Mouse (Mus musculus): ENCODE data around the gene Fn3krp. TPM values are rescaled to one million over a fixed set of nuclear protein-coding genes. Genes with fewer than 3 reads are reported as not detected.

Gene Fn3krp
- polyA plus RNA-seq, 1 experiment from 2014 or later = 8.9 TPM

DNA sequence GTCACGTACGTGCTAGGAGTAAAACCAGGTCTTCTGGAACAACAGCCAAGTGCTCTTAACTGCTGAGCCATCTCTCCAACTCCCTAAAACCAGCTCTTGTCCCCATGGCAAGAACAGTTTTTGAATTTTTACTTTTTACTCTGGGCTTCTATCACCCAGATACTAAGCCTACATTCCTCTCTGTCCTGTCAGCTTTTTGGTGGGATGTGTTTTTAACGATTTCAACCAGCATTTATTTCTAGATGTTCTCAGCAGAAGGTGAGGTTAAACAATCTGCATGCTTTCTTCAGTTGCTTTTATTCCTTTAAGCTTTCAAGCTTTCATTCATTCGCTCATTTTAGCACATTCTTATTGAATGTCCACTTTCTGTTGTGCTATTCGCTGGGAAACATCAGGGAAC, 3.2 kb upstream of the Fn3krp start:
- ATAC-seq (ENCODE audit: insufficient number of reproducible peaks, low FRiP score, low TSS enrichment, low read depth) = no peak
- H3K9me3 ChIP-seq = no peaks in the 10 kb centered on the region
- peaks cover 6% of the 10 kb centered on the region; the same call in 1 of the 2 replicates for H3K4me1 ChIP-seq
- H3K4me2 ChIP-seq = no peak overlapping the region
- H3K27ac ChIP-seq = no peak overlapping the region
- H3K9ac ChIP-seq = no peak overlapping the region
- H3K4me3 ChIP-seq = no peak overlapping the region
- no peaks in the 10 kb centered on the region for H3K36me3 ChIP-seq
- WGBS = 79% methylated on average over 5 of the region's 5 CpGs
- H3K27me3 ChIP-seq = no peaks in the 10 kb centered on the region

DNA sequence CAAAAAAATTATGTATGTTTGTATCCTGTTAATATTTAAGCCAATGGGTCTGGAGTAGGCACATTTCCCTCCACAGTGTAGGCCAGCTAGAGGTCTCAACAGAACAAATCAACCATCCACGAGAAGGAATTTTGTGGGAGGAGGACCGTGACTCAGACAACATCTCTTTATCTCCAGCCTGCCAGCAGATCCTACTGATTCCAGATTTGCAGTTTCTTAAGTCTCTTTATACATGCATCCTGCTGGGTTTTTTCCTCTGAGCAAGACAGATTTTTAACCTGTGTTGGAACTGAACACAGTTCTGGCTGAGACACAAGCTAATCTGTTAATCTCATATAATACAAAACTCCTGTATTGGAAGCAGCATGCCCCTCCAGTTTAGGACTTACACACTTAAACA, 2.3 kb upstream of the Fn3krp start:
- Histone ChIP-seq H3K9me3 (no peaks in the 10 kb centered on the region), H3K27ac (no peak overlapping the region), H3K4me2 (no peak overlapping the region), H3K4me3 (no peak overlapping the region), H3K4me1 (peaks cover 6% of the 10 kb centered on the region; the same call in 1 of the 2 replicates), H3K27me3 (no peaks in the 10 kb centered on the region), H3K9ac (no peak overlapping the region), H3K36me3 (no peaks in the 10 kb centered on the region)
- 79% methylated on average over 2 of the region's 2 CpGs for WGBS
- ATAC-seq (ENCODE audit: insufficient number of reproducible peaks, low FRiP score, low TSS enrichment, low read depth) = no peak

DNA sequence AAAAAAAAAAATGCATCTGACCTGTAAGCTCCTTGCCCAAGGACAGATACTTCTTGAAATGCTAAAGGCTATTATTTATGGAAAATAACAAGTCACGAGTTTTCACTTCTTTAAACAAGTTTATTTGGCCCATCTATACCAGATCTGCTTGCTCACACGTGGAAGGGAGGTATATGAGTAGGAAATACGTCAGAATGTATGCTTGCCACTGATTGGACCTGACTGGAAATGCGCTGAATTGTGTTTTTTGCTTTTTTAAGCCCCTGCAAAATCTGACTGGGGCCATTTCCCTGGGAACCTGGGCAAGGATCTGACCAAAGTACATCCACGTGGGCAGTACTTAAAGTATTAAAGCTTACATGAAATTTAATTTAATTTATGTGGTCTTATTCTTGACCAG, 822 bp upstream of the Fn3krp start:
- Histone ChIP-seq H3K4me1 (peaks cover 6% of the 10 kb centered on the region; the same call in 1 of the 2 replicates), H3K27ac (no peak overlapping the region), H3K9me3 (no peaks in the 10 kb centered on the region), H3K27me3 (no peaks in the 10 kb centered on the region), H3K4me2 (peak overlapping the region; percentile 88), H3K9ac (no peak overlapping the region), H3K36me3 (no peaks in the 10 kb centered on the region), H3K4me3 (peak overlapping the region; percentile 77)
- no peak for ATAC-seq (ENCODE audit: insufficient number of reproducible peaks, low FRiP score, low TSS enrichment, low read depth)
- 46% methylated on average over 5 of the region's 5 CpGs for WGBS

DNA sequence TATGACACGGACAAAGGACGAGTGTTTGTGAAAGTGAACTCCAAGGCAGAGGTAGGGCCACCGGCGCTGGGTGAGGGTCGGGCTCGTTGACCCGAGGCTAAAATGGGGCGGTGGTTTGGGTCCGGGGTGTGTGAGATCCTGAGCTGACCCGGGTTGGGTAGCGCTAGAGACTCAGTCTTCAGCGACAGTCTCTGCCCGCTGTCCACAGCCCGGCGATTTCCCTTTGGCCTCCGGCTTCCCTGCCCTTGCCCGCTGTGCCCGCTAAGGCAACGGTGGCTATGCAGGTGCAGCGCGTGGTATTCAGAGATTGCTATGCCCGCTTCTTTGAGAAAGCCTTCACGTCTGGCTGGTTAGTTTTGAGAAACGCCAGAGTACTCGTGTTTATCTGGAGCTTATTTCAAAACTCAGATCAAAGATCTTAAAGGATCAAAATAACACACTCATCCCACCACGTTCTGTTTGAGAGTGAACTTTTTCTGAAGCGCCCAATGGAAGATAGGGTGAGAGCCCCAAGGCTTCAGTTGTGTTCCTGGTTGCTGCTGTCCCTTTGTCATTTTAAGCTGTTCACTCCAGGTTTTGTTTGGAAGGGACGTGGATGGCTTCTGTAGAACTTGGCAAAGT, 462 bp downstream of the Fn3krp start:
- H3K9ac ChIP-seq = peak overlapping the region; percentile 74
- peak overlapping the region; percentile 77 for H3K4me3 ChIP-seq
- WGBS = under 1% methylated on average over 28 of the region's 28 CpGs
- ATAC-seq (ENCODE audit: insufficient number of reproducible peaks, low FRiP score, low TSS enrichment, low read depth) = peak; percentile 42
- H3K27ac ChIP-seq = peak overlapping the region; percentile 72
- peaks cover 6% of the 10 kb centered on the region; the same call in 1 of the 2 replicates for H3K4me1 ChIP-seq
- H3K4me2 ChIP-seq = peak overlapping the region; percentile 88
- no peaks in the 10 kb centered on the region for H3K27me3 ChIP-seq
- no peaks in the 10 kb centered on the region for H3K36me3 ChIP-seq
- H3K9me3 ChIP-seq = no peaks in the 10 kb centered on the region

DNA sequence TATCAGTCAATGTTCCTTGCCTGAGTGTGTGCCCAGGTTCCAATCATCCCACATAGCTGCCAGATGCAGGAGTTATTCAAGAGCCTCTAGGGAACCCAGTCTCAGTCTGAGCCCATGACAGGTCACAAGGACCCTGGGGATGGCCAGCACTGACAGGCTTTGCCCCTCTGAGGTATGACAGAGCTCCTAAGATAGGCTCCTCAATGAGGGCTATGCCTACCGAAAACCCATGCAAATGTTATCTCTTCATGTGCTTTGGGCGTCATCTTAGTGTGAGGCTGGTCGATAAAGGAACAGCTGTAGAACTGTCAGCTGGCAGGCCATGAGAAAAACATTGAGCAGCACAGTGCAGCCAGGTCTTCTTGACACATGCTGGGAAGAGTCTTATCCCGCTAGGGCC, 12.2 kb downstream of the Fn3krp start:
- H3K27ac ChIP-seq = no peak overlapping the region
- no peaks in the 10 kb centered on the region for H3K9me3 ChIP-seq
- H3K4me3 ChIP-seq = no peak overlapping the region
- no peak for ATAC-seq (ENCODE audit: insufficient number of reproducible peaks, low FRiP score, low TSS enrichment, low read depth)
- H3K36me3 ChIP-seq = peaks cover 17% of the 10 kb centered on the region
- WGBS = 82% methylated on average over 4 of the region's 4 CpGs
- no peak overlapping the region for H3K9ac ChIP-seq
- H3K27me3 ChIP-seq = no peaks in the 10 kb centered on the region
- peaks cover 12% of the 10 kb centered on the region for H3K4me1 ChIP-seq
- H3K4me2 ChIP-seq = no peak overlapping the region

GRCm38 (mm10) chr11:121434156-121435155, 13.3 kb downstream of the Fn3krp start, which contains the start of gene Fn3k:
TSS of gene Fn3k (plus strand) at chr11:121434913.
- peaks cover 12% of the 10 kb centered on the region for H3K4me1 ChIP-seq
- H3K27ac ChIP-seq = no peak within 1 kb of the TSS
- WGBS = 7% methylated on average over 29 of the region's 30 CpGs
- no peaks in the 10 kb centered on the region for H3K9me3 ChIP-seq
- peak within 1 kb of the TSS; percentile 87 for H3K4me2 ChIP-seq
- peak; percentile 84 for ATAC-seq (ENCODE audit: insufficient number of reproducible peaks, low FRiP score, low TSS enrichment, low read depth)
- 0 out of 2 replicates have a peak within 1 kb of the TSS, but pooled peaks have one; percentile 29 for H3K9ac ChIP-seq
- peaks cover 6% of the 10 kb centered on the region for H3K36me3 ChIP-seq
- H3K27me3 ChIP-seq = no peaks in the 10 kb centered on the region
- H3K4me3 ChIP-seq = peak within 1 kb of the TSS; percentile 41

GRCm38 (mm10) chr11:121437236-121437635, 16.0 kb downstream of the Fn3krp start:
- Histone ChIP-seq H3K27me3 (no peaks in the 10 kb centered on the region), H3K4me3 (no peak overlapping the region), H3K9me3 (no peaks in the 10 kb centered on the region), H3K4me1 (peaks cover 12% of the 10 kb centered on the region), H3K27ac (no peak overlapping the region), H3K4me2 (no peak overlapping the region), H3K36me3 (no peaks in the 10 kb centered on the region), H3K9ac (no peak overlapping the region)
- ATAC-seq (ENCODE audit: insufficient number of reproducible peaks, low FRiP score, low TSS enrichment, low read depth) = no peak
- 72% methylated on average over 5 of the region's 5 CpGs for WGBS

DNA sequence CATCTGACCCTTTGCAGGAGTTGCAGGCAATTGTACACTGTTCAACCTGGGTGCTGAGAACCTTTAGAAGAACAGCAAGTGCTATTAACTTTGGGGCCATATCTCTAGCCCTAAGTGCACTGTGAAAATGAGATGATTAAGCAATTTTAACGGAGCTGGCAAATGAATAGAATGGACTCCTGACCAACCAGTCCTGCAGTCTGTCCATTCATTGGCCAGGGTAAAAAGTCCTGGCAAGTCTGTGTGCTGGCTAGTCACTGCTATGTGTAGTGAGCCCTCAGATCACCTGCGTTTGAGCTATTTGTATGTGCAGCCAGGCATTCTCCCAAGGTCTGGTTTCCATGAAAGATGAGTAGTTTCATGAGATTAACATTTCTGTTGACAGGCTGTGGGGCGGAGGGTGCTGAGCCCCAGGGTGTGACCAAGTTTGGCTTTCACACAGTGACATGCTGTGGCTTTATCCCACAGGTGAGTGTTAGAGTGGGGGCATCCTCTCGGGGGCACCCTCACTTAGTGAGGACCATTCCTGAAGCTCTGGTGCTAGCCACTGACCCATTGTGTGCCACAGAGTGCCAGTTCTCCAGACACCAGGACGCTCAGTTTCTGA, 18.6 kb downstream of the Fn3krp start:
- Histone ChIP-seq H3K36me3 (no peaks in the 10 kb centered on the region), H3K4me3 (no peak overlapping the region), H3K9ac (no peak overlapping the region), H3K9me3 (no peaks in the 10 kb centered on the region), H3K4me2 (no peak overlapping the region), H3K27ac (no peak overlapping the region), H3K27me3 (no peaks in the 10 kb centered on the region), H3K4me1 (peaks cover 3% of the 10 kb centered on the region; the same call in 1 of the 2 replicates)
- WGBS = 56% methylated on average over 5 of the region's 5 CpGs
- ATAC-seq (ENCODE audit: insufficient number of reproducible peaks, low FRiP score, low TSS enrichment, low read depth) = 0 out of 2 replicates have a peak, but pooled peaks have one; percentile 19

GRCm38 (mm10) chr11:121441653-121442052, 20.5 kb downstream of the Fn3krp start:
- Histone ChIP-seq H3K4me3 (no peak overlapping the region), H3K4me2 (no peak overlapping the region), H3K9me3 (no peaks in the 10 kb centered on the region), H3K4me1 (no peaks in the 10 kb centered on the region), H3K27me3 (no peaks in the 10 kb centered on the region), H3K27ac (no peak overlapping the region), H3K9ac (no peak overlapping the region), H3K36me3 (no peaks in the 10 kb centered on the region)
- no peak for ATAC-seq (ENCODE audit: insufficient number of reproducible peaks, low FRiP score, low TSS enrichment, low read depth)
- 82% methylated on average over 4 of the region's 4 CpGs for WGBS

GRCm38 (mm10) chr11:121442076-121442475, 20.9 kb downstream of the Fn3krp start:
- H3K4me3 ChIP-seq = no peak overlapping the region
- H3K4me2 ChIP-seq = no peak overlapping the region
- no peak overlapping the region for H3K9ac ChIP-seq
- H3K36me3 ChIP-seq = no peaks in the 10 kb centered on the region
- 45% methylated on average over 2 of the region's 2 CpGs for WGBS
- no peak overlapping the region for H3K27ac ChIP-seq
- H3K4me1 ChIP-seq = no peaks in the 10 kb centered on the region
- H3K27me3 ChIP-seq = no peaks in the 10 kb centered on the region
- no peaks in the 10 kb centered on the region for H3K9me3 ChIP-seq
- no peak for ATAC-seq (ENCODE audit: insufficient number of reproducible peaks, low FRiP score, low TSS enrichment, low read depth)

GRCm38 (mm10) chr11:121451216-121451726, 30.1 kb downstream of the Fn3krp start:
- WGBS = 17% methylated on average over 9 of the region's 9 CpGs

More at GRCm38 (mm10) chr11:121451216-121451726, 30.1 kb downstream of the Fn3krp start:
- no peak overlapping the region for H3K9ac ChIP-seq
- ATAC-seq (ENCODE audit: insufficient number of reproducible peaks, low FRiP score, low TSS enrichment, low read depth) = no peak
- H3K4me1 ChIP-seq = peaks cover 10% of the 10 kb centered on the region; the same call in 1 of the 2 replicates
- H3K9me3 ChIP-seq = no peaks in the 10 kb centered on the region
- no peaks in the 10 kb centered on the region for H3K27me3 ChIP-seq
- H3K36me3 ChIP-seq = peaks cover 8% of the 10 kb centered on the region
- peak overlapping the region; percentile 72 for H3K27ac ChIP-seq
- peak overlapping the region; percentile 98 for H3K4me3 ChIP-seq
- peak overlapping the region; percentile 67 for H3K4me2 ChIP-seq
